Mouse (Mus musculus) liver, embryonic 16.5 days (tissue): ENCODE results near the gene Blzf1. TPM values are rescaled to one million over a fixed set of nuclear protein-coding genes. Genes with fewer than 3 reads are reported as not detected.

Experiments used
- ATAC-seq: fragments of 200-750 bp; cut with Nextera tagmentation; 2 replicates; pipeline ENCODE4 v1.8.0; 2017; ENCODE audit warnings: low read depth, mild to moderate bottlenecking, moderate number of reproducible peaks, moderate library complexity
- H3K27ac ChIP-seq: fragments of 300-500 bp; sonication (generic); 2 replicates; pipeline ENCODE4 v1.5.1; 2014; ENCODE audit warnings: mild to moderate bottlenecking, low read length
- H3K27me3 ChIP-seq: fragments of 300-500 bp; sonication (generic); 2 replicates; pipeline ENCODE4 v1.6.1; 2014; ENCODE audit warnings: low read depth, low read length, mixed read lengths; ENCODE audit not compliant: control insufficient read depth, insufficient read depth
- H3K36me3 ChIP-seq: fragments of 300-500 bp; sonication (generic); 2 replicates; pipeline ENCODE4 v1.6.1; 2014; ENCODE audit warnings: mild to moderate bottlenecking; ENCODE audit not compliant: control insufficient read depth, insufficient read depth
- H3K4me1 ChIP-seq: fragments of 300-500 bp; sonication (generic); 2 replicates; pipeline ENCODE4 v1.6.1; 2014; ENCODE audit warnings: low read depth, low read length, mixed read lengths; ENCODE audit not compliant: control insufficient read depth
- H3K4me2 ChIP-seq: fragments of 300-500 bp; sonication (generic); 2 replicates; pipeline ENCODE4 v1.6.1; 2014; ENCODE audit warnings: low read depth, low read length, mixed read lengths
- H3K4me3 ChIP-seq: fragments of 300-500 bp; sonication (generic); 2 replicates; pipeline ENCODE4 v1.5.1; 2014; ENCODE audit warnings: low read depth, mild to moderate bottlenecking, low read length
- H3K9ac ChIP-seq: fragments of 300-500 bp; sonication (generic); 2 replicates; pipeline ENCODE4 v1.6.1; 2014; ENCODE audit warnings: low read depth, low read length
- H3K9me3 ChIP-seq: fragments of 300-500 bp; sonication (generic); replicated peaks from 2 replicates; pipeline ENCODE4 v1.6.1; 2016; ENCODE audit warnings: low read length; ENCODE audit not compliant: control insufficient read depth
- WGBS: fragments of 180-500 bp; shearing (Covaris S2); extraction: QIAGEN DNeasy Blood & Tissue Kit; methylation state at CpG from one replicate; pipeline ENCODE4 v1.1.7; 2014; ENCODE audit not compliant: insufficient replicate concordance; 5-methylcytosine and 5-hydroxymethylcytosine counted together
- polyA plus RNA-seq: library from polyadenylated mRNA; unstranded; fragments of >200 nt; fragmentation: Nextera tagmentation; extraction: Ambion mirVana; gene quantifications from 2 replicates; pipeline ENCODE4 v1.2.1, GENCODE M21; 2015

Blzf1 gene
- 8.8 and 9.1 TPM in 2 replicates for polyA plus RNA-seq

- H3K9ac ChIP-seq = peak within 1 kb of the TSS; percentile 78
- ATAC-seq = peak; percentile 99
- WGBS = under 1% methylated on average over 35 of the region's 35 CpGs
- peak within 1 kb of the TSS; percentile 60 for H3K27ac ChIP-seq
- peak within 1 kb of the TSS; percentile 78 for H3K4me3 ChIP-seq
- H3K27me3 ChIP-seq = no peaks in the 10 kb centered on the region
- no peaks in the 10 kb centered on the region for H3K9me3 ChIP-seq
- H3K4me2 ChIP-seq = peak within 1 kb of the TSS; percentile 86
- peaks cover 7% of the 10 kb centered on the region for H3K4me1 ChIP-seq
- peaks cover 4% of the 10 kb centered on the region for H3K36me3 ChIP-seq
Measured at GRCm38 (mm10) chr1:164307124-164307751, at the start of gene Blzf1. TSS of gene Blzf1 (minus strand) at chr1:164307489.

- Histone ChIP-seq H3K4me1 (no peaks in the 10 kb centered on the region), H3K4me2 (no peak overlapping the region), H3K9me3 (no peaks in the 10 kb centered on the region), H3K4me3 (no peak overlapping the region), H3K27ac (no peak overlapping the region), H3K9ac (no peak overlapping the region), H3K27me3 (no peaks in the 10 kb centered on the region), H3K36me3 (no peaks in the 10 kb centered on the region)
- WGBS = 70% methylated on average over 3 of the region's 3 CpGs
- no peak for ATAC-seq
Measured at GRCm38 (mm10) chr1:164353443-164353842, 46.2 kb upstream of the Blzf1 start.

- H3K36me3 ChIP-seq = peaks cover 4% of the 10 kb centered on the region; the same call in 1 of the 2 replicates
- H3K9ac ChIP-seq = no peak overlapping the region
- H3K4me1 ChIP-seq = no peaks in the 10 kb centered on the region
- WGBS = 67% methylated on average over 3 of the region's 3 CpGs
- H3K4me3 ChIP-seq = no peak overlapping the region
- no peak overlapping the region for H3K4me2 ChIP-seq
- H3K9me3 ChIP-seq = no peaks in the 10 kb centered on the region
- no peaks in the 10 kb centered on the region for H3K27me3 ChIP-seq
- no peak overlapping the region for H3K27ac ChIP-seq
- ATAC-seq = no peak
Measured at GRCm38 (mm10) chr1:164342161-164342560, 34.9 kb upstream of the Blzf1 start.

GRCm38 (mm10) chr1:164335846-164336245, 28.6 kb upstream of the Blzf1 start:
- Histone ChIP-seq H3K9me3 (no peaks in the 10 kb centered on the region), H3K4me1 (no peaks in the 10 kb centered on the region)
- WGBS = 75% methylated on average over 4 of the region's 4 CpGs

GRCm38 (mm10) chr1:164335435-164335834, 28.1 kb upstream of the Blzf1 start:
- WGBS = 68% methylated on average over 3 of the region's 3 CpGs
- H3K9ac ChIP-seq = no peak overlapping the region
- no peak overlapping the region for H3K4me2 ChIP-seq
- no peaks in the 10 kb centered on the region for H3K9me3 ChIP-seq
- H3K36me3 ChIP-seq = no peaks in the 10 kb centered on the region
- no peak overlapping the region for H3K4me3 ChIP-seq
- H3K27me3 ChIP-seq = no peaks in the 10 kb centered on the region
- H3K4me1 ChIP-seq = no peaks in the 10 kb centered on the region
- no peak overlapping the region for H3K27ac ChIP-seq
- no peak for ATAC-seq

More at GRCm38 (mm10) chr1:164335846-164336245, 28.6 kb upstream of the Blzf1 start:
- no peaks in the 10 kb centered on the region for H3K36me3 ChIP-seq
- no peak overlapping the region for H3K9ac ChIP-seq
- no peak overlapping the region for H3K27ac ChIP-seq
- ATAC-seq = no peak
- H3K4me2 ChIP-seq = no peak overlapping the region
- no peaks in the 10 kb centered on the region for H3K27me3 ChIP-seq
- no peak overlapping the region for H3K4me3 ChIP-seq

GRCm38 (mm10) chr1:164332559-164332958, 25.3 kb upstream of the Blzf1 start:
- ATAC-seq = no peak
- H3K4me2 ChIP-seq = no peak overlapping the region
- 77% methylated on average over 11 of the region's 11 CpGs for WGBS

GRCm38 (mm10) chr1:164327764-164328163, 20.5 kb upstream of the Blzf1 start:
- Histone ChIP-seq H3K27ac (no peak overlapping the region), H3K27me3 (no peaks in the 10 kb centered on the region), H3K9ac (no peak overlapping the region), H3K9me3 (no peaks in the 10 kb centered on the region), H3K4me2 (no peak overlapping the region), H3K4me3 (no peak overlapping the region), H3K36me3 (no peaks in the 10 kb centered on the region), H3K4me1 (no peaks in the 10 kb centered on the region)
- no peak for ATAC-seq
- WGBS = 75% methylated on average over 7 of the region's 7 CpGs

More at GRCm38 (mm10) chr1:164332559-164332958, 25.3 kb upstream of the Blzf1 start:
- Histone ChIP-seq H3K9me3 (no peaks in the 10 kb centered on the region), H3K27me3 (no peaks in the 10 kb centered on the region), H3K4me3 (no peak overlapping the region), H3K9ac (no peak overlapping the region), H3K4me1 (no peaks in the 10 kb centered on the region), H3K36me3 (no peaks in the 10 kb centered on the region), H3K27ac (no peak overlapping the region)

- H3K9ac ChIP-seq = no peak overlapping the region
- H3K36me3 ChIP-seq = no peaks in the 10 kb centered on the region
- no peak overlapping the region for H3K4me3 ChIP-seq
- no peak for ATAC-seq
- H3K9me3 ChIP-seq = no peaks in the 10 kb centered on the region
- H3K27me3 ChIP-seq = no peaks in the 10 kb centered on the region
- WGBS = 66% methylated on average over 6 of the region's 6 CpGs
- no peaks in the 10 kb centered on the region for H3K4me1 ChIP-seq
- no peak overlapping the region for H3K4me2 ChIP-seq
- H3K27ac ChIP-seq = no peak overlapping the region
Measured at GRCm38 (mm10) chr1:164326600-164327155, 19.4 kb upstream of the Blzf1 start.

GRCm38 (mm10) chr1:164324878-164325277, 17.6 kb upstream of the Blzf1 start:
- Histone ChIP-seq H3K27me3 (no peaks in the 10 kb centered on the region), H3K9me3 (no peaks in the 10 kb centered on the region), H3K9ac (no peak overlapping the region), H3K4me3 (no peak overlapping the region), H3K36me3 (no peaks in the 10 kb centered on the region), H3K4me2 (no peak overlapping the region), H3K4me1 (no peaks in the 10 kb centered on the region), H3K27ac (no peak overlapping the region)
- 63% methylated on average over 2 of the region's 2 CpGs for WGBS
- ATAC-seq = no peak
